Mouse (Mus musculus): Measurements from ENCODE around the gene Klhdc8a.

Gene Klhdc8a

DNA sequence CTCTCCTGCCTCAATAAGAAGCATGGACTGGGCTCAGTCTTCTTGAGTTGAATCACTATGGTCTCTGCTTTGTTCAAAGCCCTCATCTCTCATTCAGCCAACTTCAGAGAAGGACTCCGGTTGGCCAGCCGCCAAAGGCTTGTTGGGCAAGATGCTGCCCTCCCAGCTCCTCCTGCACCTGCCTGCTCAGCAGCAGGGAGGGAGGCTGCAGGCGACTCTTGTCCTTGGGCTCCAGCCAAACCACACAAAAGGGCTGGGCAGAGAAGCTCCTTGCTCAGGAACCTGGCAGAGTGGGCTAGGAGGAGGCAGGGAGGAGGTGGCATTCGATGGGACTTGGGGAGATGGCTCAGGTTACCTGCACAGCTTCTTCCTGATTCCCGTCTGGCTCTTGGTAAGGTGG is 20.8 kb downstream of the Klhdc8a start:
- DNase-seq: no peak

DNA sequence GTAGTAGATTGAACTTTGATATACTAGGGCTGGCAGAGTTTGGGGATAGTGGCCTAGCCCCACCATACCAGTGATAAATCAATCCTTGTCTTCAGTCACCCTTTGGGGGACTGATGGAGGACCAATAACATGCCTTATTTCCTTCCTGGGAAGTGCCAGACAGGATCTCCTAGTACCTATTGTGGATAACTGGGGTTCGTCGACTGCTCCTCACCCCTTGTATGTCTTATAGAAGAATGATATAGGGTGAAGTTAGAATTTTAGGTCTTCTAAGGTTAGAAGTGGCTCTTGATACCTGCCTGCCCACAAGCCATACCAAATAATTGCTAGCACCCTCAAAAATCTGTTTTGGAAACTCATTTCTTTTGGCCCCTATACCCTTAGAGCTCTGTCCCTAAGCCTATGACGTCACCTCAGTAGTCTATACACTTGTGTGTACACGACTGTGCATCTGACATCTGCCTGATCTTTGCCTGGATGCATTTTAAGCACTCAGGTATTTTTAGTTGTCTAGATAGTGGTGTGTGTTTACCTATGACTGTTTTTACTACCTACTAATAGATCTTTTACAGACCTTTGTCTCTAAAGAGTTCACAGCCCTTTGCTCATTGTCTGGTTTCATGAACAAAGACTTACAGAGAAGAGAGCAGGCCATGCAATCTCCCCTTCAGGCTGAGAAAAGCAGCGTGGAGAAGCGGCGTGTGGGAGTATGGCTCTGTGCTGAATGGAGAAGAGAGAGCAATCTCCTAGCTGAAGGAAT is 23.6 kb downstream of the Klhdc8a start:
- DNase-seq: no peak

DNA sequence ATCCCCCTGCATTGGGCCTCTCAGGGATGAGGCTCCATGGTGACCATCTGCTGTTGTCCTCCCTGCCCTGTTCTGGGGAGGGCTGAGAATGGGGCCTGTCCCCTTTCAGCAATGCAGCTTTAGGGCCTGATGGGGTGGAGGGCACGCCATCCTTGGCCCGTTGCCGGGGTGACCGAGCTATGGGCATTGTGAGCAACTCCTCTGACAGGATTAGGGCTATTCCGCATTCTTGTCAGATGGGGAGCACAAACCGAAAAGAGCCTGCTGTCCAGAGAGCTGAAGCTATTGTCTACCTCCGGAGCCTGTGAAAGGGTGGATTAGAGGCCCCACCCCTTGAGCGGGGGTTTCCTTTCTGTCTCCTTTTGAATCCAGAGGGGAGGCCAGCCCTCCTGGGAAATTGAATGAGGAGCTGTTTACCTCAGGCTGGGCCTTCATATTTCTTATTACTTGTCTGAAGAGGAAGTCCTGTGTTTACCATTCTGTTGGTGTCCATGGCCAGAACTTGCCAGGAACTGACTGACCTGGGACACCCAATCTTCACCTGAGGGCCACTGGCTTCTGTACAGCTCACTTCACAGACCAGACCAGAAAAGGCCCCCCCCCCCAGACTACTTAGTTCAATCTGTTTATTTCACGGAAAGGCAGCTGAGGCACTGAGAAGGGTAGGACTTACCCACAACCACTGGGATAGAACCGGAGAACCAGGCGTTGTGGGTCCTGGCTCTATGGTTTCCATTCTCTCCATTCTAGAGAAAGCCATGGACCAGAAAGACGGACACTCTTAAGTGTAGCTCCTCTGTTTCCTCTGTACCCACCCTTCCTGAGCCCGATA is 24.5 kb downstream of the Klhdc8a start:
- DNase-seq: no peak

DNA sequence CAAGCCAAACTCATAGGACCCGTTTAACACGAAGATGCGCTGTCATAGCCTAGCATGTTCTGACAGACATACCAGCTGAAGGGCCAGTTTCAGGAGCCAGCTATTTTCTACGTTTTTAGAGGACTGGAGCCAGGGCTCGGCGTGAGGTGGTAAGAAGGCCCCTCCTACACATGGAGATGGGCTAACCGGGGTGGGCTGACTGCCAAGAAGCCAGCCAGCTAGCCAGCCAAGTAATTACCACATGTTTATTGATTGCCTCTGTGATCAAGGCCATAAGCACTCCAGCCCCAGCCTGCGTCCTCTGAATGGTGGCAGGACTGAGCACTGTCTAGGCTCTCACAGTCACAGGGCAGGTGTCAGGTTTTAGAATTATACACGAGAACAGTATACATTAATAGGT is 28.4 kb downstream of the Klhdc8a start:
- no peak for DNase-seq

DNA sequence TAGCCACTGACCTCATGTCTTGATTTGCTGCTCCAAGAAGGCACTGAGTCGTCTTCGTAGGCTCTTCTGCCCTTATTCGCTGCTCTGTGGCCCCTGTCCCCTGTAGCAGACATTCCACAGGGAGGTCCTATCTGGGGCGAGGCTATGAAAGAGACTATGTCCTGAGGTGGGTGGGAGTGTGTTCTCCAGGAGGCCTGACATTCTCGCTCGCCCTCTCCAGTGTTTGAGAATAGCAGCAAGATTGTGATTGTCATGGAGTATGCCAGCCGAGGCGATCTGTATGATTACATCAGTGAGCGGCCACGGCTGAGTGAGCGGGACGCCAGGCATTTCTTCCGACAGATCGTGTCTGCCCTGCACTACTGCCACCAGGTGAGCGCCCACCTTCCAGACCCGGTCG is 29.1 kb downstream of the Klhdc8a start:
- DNase-seq: no peak

DNA sequence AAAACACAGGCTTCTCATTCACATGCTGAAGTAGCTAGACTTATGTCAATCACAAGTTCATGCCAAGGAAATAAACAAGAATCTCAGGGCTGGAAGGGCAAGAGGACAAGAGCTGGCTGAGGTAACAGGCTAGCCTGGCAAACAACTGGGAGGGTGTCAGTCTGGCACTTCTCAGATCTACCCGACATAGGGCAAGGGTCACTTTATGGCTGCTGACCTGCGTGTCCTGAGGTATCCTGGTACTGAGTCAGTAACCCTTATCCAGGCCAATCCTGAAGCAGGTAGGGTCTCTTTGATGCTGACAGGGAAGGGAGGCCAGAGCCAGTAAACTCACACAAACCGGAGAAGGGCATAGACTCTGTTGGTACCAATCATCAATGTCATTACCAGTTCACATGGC is 30.1 kb downstream of the Klhdc8a start:
- no peak for DNase-seq

DNA sequence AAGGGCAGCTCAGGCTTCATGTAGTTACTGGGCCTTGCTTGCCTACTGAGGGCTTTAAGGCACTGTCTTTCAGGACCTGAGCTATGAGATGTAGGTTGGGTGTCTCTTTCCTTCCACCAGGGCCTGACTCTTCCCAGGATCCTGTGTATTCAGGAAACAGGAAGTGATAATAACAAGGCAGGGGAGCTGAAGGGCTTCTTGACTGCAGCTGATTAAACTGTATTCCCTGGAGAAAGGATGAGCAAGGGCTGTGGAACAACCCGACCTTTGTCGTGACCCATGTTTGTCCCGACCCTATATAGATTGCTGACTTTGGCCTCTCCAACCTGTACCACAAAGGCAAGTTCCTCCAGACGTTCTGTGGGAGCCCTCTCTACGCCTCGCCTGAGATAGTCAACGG is 31.2 kb downstream of the Klhdc8a start:
- DNase-seq: no peak

DNA sequence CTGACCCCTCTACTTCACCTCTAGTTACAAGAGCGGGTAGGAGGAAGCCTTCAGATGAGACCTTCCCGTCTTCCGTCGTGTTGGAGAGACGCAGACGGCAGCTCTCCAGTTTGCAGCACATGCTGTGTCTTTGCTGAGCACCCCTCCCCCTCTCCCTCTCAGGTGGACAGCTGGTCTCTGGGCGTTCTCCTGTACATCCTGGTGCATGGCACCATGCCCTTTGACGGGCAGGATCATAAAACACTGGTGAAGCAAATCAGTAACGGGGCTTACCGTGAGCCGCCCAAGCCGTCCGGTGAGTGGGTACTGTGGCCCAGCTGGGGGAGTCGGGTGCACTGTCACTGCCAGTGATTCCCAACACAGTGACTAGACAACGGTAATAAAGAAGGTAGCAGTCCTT is 32.0 kb downstream of the Klhdc8a start:
- no peak for DNase-seq

DNA sequence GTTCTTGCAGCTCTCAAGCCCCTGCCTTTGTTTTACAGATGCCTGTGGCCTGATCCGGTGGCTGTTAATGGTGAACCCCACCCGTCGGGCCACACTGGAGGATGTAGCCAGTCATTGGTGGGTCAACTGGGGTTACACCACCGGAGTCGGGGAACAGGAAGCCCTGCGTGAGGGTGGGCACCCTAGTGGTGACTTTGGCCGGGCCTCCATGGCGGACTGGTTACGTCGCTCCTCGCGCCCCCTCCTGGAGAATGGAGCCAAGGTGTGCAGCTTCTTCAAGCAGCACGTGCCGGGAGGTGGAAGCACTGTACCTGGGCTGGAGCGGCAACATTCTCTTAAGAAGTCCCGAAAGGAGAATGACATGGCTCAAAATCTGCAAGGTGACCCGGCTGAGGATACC is 32.9 kb downstream of the Klhdc8a start:
- no peak for DNase-seq

DNA sequence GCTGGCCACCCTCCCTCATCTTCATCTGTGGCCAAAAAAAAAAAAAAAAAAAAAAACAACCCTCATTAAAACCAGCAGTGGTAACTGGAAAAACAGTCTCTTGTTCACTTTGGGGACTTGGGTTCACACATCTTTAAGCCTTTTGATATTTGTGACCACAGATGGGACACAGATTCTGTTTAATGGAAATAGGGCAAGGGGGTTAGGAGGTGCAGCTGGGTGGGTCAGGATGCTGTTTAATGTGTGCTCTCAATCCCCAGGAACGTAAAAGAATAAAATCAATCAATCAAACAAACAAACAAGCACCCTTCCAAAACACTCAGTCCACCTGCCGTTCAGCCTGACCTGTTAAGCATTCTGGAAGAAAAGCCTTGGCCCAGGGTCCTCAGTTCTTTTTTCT is 34.8 kb downstream of the Klhdc8a start:
- DNase-seq: no peak

DNA sequence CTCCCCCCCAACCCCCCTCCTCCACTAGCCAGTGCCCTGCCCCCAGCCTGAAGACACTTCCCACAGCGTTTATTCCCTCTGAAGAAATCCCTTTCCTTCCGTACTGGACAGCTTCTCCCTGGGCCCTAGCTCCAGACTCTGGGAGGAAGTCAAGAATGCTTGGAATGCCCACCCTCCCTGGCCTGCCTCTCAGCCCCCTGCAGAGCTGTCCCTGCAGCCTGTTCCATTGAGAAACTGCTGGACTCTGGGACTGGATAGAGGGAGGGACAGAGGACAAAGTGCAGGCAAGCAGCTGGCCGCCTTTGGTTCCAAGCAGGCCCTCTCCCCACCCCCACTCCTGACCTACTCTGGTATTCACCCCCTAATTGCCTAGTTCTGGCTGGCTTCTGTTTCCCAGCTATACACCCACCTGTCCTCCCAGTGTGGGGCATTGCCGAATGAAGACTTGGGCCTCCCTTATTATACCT is 35.3 kb downstream of the Klhdc8a start:
- no peak for DNase-seq

DNA sequence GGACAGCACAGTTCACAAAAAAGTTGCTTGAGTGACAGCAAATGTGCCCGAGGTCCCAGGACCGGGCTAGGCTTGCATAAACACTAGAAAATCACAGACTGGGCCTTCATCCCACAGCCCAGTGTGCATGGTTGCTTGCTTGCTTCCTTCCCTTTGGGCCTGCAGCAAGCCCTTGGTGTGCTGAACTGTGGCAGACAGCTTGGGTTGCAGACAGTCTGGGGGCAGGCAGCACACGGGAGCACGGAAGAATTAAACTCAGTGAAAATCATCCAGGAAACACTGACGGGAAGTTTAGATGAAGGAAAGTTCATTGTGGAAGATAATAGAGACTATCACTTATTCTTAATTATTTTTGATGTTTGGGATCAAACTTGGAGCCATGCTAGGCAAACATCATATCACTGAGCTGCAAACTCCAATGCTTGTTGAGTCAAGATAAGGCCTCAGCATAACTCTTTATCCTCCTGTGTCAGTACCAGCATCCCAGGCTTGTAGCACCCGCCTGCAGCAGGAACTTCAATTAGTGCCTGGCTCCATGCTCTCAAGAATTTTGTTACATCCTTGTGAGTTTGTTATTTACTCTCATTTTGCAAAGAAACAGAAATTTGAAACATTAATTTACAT is 35.9 kb downstream of the Klhdc8a start:
- DNase-seq: no peak

DNA sequence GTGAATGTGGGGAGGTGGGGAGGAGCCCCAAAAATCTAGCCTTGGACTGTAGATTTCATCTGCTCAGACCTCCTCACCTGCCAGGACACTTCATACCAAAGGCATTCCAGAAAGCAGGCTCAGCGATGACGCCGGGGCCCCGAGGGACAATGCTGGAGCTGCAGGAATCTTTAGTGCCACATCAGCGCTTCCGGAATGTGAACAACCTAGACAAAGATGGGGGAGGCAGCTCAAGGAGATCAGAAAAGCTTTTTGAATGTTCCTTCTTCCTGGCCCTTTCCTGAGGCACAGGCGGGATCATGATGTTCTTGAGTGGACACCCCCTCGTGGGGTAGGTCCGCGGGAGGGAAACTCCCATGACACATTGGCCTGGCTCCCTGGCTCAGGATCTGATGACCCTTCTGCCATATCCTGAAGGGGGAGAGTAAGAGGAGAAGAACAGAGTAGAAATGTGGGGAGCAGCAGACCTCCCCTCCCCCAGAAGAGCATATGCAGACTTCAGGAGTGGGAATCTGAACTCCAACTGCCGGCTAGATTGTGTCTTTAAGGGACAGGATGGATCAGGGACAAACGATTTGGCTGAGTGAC is 37.0 kb downstream of the Klhdc8a start:
- DNase-seq: no peak

DNA sequence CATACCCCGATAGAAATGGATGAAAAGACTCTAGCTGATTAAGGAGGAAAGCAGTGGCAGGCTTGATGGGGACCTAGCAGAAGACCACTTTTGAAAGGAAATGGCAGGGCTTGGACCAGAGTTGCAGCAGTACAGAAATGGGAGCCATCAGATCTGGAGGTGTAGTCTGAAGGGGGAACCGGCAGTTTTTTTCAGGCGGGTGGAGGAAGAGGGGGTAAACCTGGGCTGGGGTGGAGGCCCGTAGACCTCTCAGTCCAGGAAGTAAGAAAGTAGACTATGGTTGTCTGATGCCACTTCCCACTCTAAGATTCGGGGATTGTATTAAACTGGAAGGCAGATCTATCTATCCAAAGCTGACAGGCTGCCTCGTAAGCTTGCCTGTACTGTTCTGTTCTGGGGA is 38.5 kb downstream of the Klhdc8a start:
- DNase-seq: no peak

DNA sequence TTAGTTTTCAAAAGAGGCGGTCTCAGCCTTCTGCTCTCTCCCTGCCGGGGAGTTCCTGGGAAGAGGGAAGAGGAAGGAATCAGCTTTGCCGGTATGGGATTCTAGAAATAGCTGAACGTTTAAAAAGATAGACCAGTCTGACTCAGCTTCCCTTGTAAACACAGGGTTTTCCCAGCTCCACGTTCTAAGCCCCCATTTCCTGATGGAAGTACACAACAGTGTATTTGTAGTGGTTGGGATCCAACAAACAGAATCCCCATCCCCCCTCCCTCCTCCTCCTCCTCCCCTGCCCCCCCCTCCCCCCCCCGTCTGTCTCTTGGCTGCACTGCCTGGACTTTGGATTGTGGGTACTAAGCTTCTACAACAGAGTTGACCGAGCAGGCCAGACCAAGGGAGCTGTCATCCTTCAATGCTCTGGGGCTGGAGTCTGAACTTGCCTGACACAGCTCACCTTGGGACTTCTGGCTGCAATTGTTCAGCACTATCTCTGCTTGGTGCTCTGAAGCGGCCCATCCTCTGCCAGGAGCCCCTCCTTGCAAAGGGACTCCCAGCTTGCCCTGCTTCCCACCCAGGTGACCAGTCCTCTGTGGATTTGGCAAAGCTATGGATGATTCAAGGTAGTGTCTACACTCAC is 39.7 kb downstream of the Klhdc8a start:
- no peak for DNase-seq

DNA sequence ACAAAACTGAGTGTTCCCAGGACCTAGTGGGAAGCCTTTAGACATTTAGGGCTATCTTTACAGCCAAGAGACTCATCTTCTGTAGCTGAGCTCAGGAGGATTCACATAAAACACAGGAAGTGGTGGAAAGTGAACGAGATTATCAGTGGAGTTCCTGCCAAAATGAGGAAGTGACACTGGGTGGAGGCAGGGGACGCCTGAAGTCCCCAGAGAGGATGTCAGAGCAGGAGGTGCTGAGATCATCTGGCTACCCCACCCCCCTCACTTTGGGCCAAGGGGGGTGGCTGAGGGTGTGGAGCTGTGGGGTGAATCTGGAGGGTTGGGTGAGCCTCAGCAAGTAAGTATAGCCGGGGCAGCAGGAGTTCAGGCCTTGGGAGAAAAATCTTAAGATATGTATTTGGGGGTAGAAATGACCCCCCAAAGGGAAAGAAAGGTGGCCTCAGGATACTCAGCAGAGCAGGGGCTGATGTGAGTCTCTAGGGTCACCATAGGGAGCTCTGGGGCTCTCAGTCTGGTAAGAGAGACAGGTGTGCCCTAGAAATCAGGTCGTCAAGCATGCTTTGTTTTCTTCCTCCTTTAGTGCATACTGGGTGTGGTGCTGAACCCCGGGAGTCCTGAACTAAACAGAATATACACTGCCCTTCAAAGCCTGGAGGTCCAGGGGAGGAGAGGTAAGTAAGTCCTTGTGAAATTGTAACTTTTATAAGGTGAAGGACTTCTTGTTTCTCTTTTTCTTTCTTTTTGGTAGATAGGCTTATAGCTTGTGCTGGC is 43.5 kb downstream of the Klhdc8a start:
- peak; percentile 72 for DNase-seq

DNA sequence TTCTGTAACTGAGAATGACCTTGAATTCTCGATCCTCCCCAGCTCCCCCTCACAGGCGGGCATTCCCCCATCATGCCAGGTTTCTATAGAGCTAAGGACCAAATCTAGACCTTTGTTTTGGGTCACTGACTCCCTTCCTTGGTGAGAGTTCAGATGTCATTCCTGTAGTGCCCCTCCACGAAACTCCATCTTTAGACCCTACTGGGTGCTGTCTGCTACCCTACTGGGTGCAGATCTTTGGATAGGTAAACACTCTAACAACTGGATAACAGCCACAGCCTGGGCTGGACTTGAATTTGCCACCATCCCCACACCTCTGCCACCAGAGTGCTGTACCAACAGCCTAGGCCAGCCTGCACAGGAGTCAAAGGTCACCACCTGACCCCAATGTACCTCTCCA is 44.1 kb downstream of the Klhdc8a start:
- no peak for DNase-seq

DNA sequence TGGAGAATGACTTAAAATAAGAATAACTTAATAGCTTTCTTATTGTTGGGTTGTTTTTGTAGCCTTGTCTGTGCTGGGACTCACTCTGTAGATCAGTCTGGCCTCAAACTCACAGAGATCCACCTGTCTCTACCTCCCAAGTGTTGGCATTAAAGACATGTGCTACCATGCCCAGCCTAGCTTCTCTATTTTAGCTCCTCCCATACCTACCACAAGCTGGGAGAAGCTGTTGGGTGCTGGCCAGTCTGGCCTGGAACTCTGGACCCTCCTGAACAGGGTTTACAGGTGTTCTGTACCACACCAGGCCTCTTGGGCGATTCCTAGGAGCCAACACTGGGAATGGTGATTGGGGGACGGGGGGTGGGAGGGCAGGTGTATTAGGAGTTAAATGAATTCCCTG is 44.8 kb downstream of the Klhdc8a start:
- no peak for DNase-seq

DNA sequence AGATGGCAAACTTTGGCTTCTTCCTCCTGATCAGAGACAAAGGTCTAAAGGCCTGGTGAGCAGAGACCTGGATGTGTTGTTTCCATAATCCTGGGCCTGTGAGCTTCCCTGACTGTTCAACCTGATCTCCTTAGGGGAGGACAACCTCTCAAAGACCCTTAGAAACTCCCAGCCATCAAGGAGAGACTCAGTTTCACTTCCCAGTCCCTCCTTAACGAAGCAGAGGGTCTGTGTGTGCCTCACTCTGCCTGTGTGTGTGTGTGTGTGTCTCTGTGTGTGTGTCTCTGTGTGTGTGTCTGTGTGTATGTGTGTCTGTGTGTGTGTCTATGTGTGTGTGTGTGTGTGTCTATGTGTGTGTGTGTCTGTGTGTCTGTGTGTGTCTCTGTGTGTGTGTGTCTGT is 45.2 kb downstream of the Klhdc8a start:
- no peak for DNase-seq

DNA sequence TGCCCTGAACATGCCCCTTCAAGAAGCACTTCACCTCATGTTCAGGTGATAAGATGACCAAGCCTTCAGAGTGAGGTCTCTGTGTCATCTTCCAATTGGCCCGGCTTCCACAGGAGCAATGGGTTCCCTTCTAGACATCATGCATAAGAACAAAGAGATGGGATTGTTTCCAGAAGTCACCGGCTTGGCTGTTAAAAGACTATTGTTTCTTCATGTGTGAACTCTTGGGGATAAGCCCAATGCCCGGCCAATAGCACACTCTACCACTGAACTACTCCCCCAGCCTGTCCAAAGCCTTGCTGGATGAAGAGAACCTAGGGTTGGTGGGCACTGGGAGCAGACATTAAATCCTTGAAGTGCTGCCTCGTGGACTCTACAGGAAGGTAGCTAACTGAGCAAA is 47.1 kb downstream of the Klhdc8a start:
- DNase-seq: no peak

DNA sequence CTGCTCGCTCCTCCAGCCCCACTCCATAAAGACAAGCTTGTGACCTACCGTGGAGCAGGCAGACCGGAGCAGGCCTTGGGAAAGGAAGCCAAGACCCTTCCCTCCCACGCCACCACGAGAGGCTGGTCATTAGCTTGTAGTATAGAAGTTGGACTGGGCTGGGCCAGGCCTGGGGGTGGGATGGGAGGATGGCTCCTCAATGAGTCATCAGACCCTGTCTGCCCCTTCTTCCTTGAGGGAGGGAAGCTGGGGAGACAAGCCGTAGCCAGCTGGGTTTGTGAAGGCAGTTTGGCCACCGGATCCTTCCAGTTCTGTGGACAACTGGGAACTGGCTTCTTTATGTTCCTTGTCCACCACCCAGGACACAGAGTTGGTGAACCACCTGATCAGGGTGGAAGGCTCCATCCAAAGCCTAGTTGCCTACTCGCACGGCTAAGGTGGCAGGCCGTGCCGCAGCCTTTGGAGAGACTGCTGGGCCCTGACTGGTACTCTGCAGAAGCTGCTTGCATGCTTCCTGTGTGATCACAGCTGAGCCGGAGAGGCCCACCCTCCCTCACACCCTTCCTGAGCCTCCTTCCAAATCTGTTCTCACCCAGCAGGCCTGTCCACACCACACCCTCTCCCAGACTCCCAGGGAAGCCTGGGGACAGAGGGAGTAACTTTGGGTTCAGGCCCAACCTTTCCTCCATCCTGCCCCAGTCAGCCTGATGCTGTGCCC is 47.9 kb downstream of the Klhdc8a start:
- DNase-seq: no peak

DNA sequence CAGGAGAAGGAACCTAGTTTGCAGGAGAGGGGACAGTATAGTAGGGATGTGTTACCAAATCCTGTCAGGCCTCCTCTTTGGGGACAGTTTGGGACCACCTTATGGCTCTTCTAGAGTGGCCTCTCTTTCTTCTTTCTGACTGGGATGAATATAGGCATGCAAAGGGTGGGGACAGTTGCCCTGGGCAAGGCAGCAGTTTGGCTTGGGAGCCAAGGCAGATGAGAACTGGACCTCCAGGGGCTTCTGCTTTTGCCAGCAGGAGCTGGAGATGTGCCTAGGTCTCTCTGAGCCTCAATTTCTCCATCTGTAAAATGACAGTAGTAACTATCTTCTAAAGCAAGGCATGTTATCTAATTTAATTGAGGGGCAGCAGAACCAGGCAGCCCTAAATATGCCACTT is 48.5 kb downstream of the Klhdc8a start:
- DNase-seq: no peak
